Mouse (Mus musculus): ENCODE measurements at regions not wholly inside any gene's neighbourhood (a gene's known extent, or its start where the extent isn't known, plus 50 kb on each side); places are given as distances from the start of the nearest gene placed in this dataset.
"Not testable (repeated sequence)": the region's sequence is repeated elsewhere in the genome, so short reads cannot be mapped to it uniquely, and the experiment has no call there.

GRCm38 (mm10) chr6:133724627-133725026 lies 128.9 kb downstream of the Kap start:
- ATAC-seq (ENCODE audit: low FRiP score) = not testable (repeated sequence)

GRCm38 (mm10) chr6:133706712-133707111 lies 146.8 kb downstream of the Kap start:
- H3K4me2 ChIP-seq = 0 out of 2 replicates have a peak overlapping the region, but pooled peaks have one; percentile 23
- not testable (repeated sequence) for H3K9me3 ChIP-seq; ATAC-seq (ENCODE audit: low FRiP score)

More at GRCm38 (mm10) chr6:133724627-133725026, 128.9 kb downstream of the Kap start:
- H3K4me1 ChIP-seq (replicated peaks); H3K27ac ChIP-seq; H3K4me3 ChIP-seq; H3K36me3 ChIP-seq; H3K9ac ChIP-seq; H3K4me2 ChIP-seq; H3K9me3 ChIP-seq; H3K27me3 ChIP-seq: not testable (repeated sequence)
- 66% methylated on average over 6 of the region's 6 CpGs for WGBS

GRCm38 (mm10) chr6:133701625-133702024 lies 151.9 kb downstream of the Kap start:
- Histone ChIP-seq H3K9me3 (no peaks in the 10 kb centered on the region), H3K27me3 (no peaks in the 10 kb centered on the region), H3K27ac (no peak overlapping the region), H3K9ac (no peak overlapping the region), H3K4me1 (replicated peaks) (no peaks in the 10 kb centered on the region), H3K4me3 (no peak overlapping the region), H3K4me2 (no peak overlapping the region), H3K36me3 (no peaks in the 10 kb centered on the region)
- no peak for ATAC-seq (ENCODE audit: low FRiP score)
- WGBS = 63% methylated on average over 2 of the region's 2 CpGs

More at GRCm38 (mm10) chr6:133706712-133707111, 146.8 kb downstream of the Kap start:
- H3K9ac ChIP-seq; H3K36me3 ChIP-seq; H3K27ac ChIP-seq; H3K4me1 ChIP-seq (replicated peaks); H3K4me3 ChIP-seq; H3K27me3 ChIP-seq: not testable (repeated sequence)
- 2% methylated on average over 8 of the region's 8 CpGs for WGBS
